Mouse (Mus musculus) cerebellum, adult 2 months (tissue): ENCODE results near the gene Caap1. TPM values are rescaled to one million over a fixed set of nuclear protein-coding genes. Genes with fewer than 3 reads are reported as not detected.

Source experiments
- DNase-seq, 2 experiments: peaks; one replicate each; pipeline ENCODE4 v3.0.0; 2021
- H3K27ac ChIP-seq: fragments of 200-500 bp; 2 replicates; pipeline ENCODE4 v1.5.1; 2012; ENCODE audit warnings: low read length, control low read depth, inconsistent platforms; ENCODE audit not compliant: insufficient read depth
- H3K27me3 ChIP-seq: fragments of 200-500 bp; 2 replicates; pipeline ENCODE4 v1.6.1; 2012; ENCODE audit warnings: inconsistent platforms, mild to moderate bottlenecking, low read length, moderate library complexity; ENCODE audit not compliant: control insufficient read depth, insufficient read depth
- H3K4me1 ChIP-seq: fragments of 200-500 bp; 2 replicates; pipeline ENCODE4 v1.6.1; 2011; ENCODE audit warnings: low read length; ENCODE audit not compliant: control insufficient read depth, insufficient read depth
- H3K4me3 ChIP-seq: fragments of 200-500 bp; replicated peaks from 2 replicates; pipeline ENCODE3; 2011; ENCODE audit warnings: mild to moderate bottlenecking, low read depth, low read length, control low read depth; ENCODE audit not compliant: insufficient read depth
- CTCF ChIP-seq: fragments of 200-500 bp; IDR thresholded peaks from 2 replicates; pipeline ENCODE4 v1.5.1; 2011; ENCODE audit warnings: low read depth, mild to moderate bottlenecking, control low read depth, low read length, moderate library complexity, borderline replicate concordance; ENCODE audit not compliant: insufficient read depth
- POLR2A ChIP-seq: fragments of 200-500 bp; IDR thresholded peaks from 2 replicates; pipeline ENCODE4 v1.6.1; 2011; ENCODE audit warnings: low read length, control low read depth, borderline replicate concordance; ENCODE audit not compliant: insufficient read depth
- WGBS: fragments of 180-500 bp; shearing (Covaris S2); methylation state at CpG from one replicate; pipeline ENCODE4 v1.1.7; 2018; 5-methylcytosine and 5-hydroxymethylcytosine counted together
- polyA plus RNA-seq: library from polyadenylated mRNA; depleted of rRNA; stranded (reverse); fragments of >200 nt; gene quantifications from 2 replicates; pipeline ENCODE4 v1.2.3, GENCODE M21; 2012; rRNA removed

The Caap1 gene
- polyA plus RNA-seq, 1 experiment: 9.1 TPM

DNA sequence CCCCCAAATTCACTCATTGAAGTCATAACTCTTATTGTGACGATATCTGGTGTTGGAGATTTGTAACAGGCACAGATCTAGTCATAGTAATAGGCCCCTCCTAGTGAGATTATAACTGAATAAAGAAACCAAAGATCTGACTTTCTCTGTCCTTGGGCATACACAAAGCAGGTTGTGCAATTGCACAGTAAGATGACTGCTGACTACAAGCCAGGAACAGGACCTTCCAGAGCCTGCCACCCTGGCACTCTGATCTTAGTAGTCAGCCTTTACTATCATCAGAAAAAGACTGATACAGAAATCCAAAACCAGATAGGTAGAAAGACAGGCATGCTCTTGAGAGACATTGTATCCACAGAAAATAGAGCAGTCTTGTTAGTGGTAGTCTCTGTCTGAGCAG lies 83.3 kb downstream of the Caap1 start:
- TF ChIP-seq POLR2A (no peak), CTCF (no peak)
- H3K4me3 ChIP-seq: no peak overlapping the region
- no peak for DNase-seq
- no peaks in the 10 kb centered on the region for H3K4me1 ChIP-seq
- H3K27me3 ChIP-seq: no peaks in the 10 kb centered on the region
- WGBS: 92% methylated on average over 1 of the region's 1 CpGs
- H3K27ac ChIP-seq: no peak overlapping the region

DNA sequence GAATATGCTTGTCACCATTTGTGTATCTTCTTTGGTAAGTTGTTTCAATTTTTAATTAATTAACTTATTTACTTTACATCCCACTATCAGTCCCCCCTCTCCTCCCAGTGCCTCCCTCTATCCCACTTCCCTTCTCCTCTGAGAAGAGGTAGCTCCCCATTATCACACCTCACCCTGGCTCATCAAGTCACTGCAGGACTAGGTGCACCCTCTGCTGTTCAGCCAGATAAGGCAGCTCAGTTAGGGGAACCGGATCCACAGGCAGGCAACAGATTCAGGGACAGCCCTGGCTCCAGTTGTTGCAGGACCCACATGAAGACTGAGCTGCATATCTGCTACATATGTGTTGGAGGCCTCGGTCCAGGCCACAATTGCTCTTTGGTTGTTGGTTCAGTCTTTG lies 97.2 kb downstream of the Caap1 start:
- WGBS: 90% methylated on average over 2 of the region's 2 CpGs
- DNase-seq: no peak
- H3K27ac ChIP-seq: no peak overlapping the region
- TF ChIP-seq CTCF: no peak
- TF ChIP-seq POLR2A: no peak
- H3K27me3 ChIP-seq: no peaks in the 10 kb centered on the region
- H3K4me1 ChIP-seq: no peaks in the 10 kb centered on the region
- no peak overlapping the region for H3K4me3 ChIP-seq

DNA sequence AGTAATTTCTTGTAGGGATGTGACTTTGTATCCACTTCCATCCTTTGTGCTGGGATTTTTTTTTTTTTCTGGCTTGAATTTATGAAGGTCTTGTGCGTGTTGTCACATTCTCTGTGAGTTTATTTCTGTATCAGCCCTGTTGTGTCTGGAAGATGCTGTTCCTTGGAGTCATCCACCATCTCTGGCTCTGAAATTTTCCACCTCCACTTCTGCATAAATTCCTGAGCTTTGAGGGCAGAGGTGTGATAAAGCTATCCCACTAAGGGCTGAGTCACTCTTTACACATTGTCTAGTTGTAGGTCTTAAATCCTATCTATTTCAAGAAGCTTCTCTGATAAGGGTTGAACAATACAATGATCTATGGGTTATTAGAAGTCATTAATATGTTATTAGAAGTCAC lies 101.7 kb downstream of the Caap1 start:
- DNase-seq: no peak
- H3K27me3 ChIP-seq: no peaks in the 10 kb centered on the region

More for the DNA sequence above, 101.7 kb downstream of the Caap1 start:
- TF ChIP-seq POLR2A: no peak
- no peak for TF ChIP-seq CTCF
- Histone ChIP-seq H3K4me1 (no peaks in the 10 kb centered on the region), H3K4me3 (no peak overlapping the region), H3K27ac (no peak overlapping the region)
- WGBS: 94% methylated on average over 1 of the region's 1 CpGs

Other genes starting within 250 kb of the Caap1 start
- not detected in 2 replicates for gene Gm10306, start 250 bp downstream of the Caap1 start, polyA plus RNA-seq
- gene Plaa, start 46.4 kb upstream of the Caap1 start, polyA plus RNA-seq: 29.5 and 29.9 TPM in 2 replicates
- gene Ift74, start 57.7 kb upstream of the Caap1 start, polyA plus RNA-seq: 10.9 and 13.2 TPM in 2 replicates
- not detected in 2 replicates for gene Lrrc19, start 93.3 kb upstream of the Caap1 start, polyA plus RNA-seq
- gene Tek, start 182.5 kb upstream of the Caap1 start, polyA plus RNA-seq: 7.6 and 8.7 TPM in 2 replicates